Mouse (Mus musculus): ENCODE data around the gene Map4. TPM values are rescaled to one million over a fixed set of nuclear protein-coding genes. Genes with fewer than 3 reads are reported as not detected.
"Not testable (repeated sequence)": the region's sequence is repeated elsewhere in the genome, so short reads cannot be mapped to it uniquely, and the experiment has no call there.

Map4 gene
- total RNA-seq, 2 experiments from 2014 or later: 418 to 437 TPM

GRCm38 (mm10) chr9:110054080-110054421 lies 122.8 kb downstream of the Map4 start:
- intact Hi-C loops (cut with DNase I): no loop called here
- no peak for DNase-seq

DNA sequence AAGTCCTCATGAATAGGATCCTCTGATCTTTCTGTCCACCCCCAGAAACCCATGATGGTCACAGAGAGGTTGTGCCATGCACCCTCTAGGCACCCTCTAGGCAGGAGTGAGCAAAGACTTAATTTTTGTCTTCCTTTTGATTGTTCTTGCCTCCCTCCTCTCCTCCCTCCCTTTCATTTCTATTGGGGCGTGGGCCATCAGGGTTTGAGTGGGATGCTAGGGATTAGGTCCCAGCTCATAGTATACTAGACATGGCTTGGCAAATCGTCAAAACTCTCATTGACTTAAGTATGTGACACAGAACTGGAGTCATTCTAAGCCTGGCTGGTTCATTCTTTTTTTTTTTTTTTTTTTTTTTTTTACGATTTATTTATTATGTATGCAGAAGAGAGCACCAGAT lies 123.5 kb downstream of the Map4 start:
- no peak for DNase-seq
- intact Hi-C loops (cut with DNase I): no loop called here

GRCm38 (mm10) chr9:110057200-110057599 lies 125.9 kb downstream of the Map4 start:
- intact Hi-C loops (cut with DNase I): no loop called here
- DNase-seq: no peak

DNA sequence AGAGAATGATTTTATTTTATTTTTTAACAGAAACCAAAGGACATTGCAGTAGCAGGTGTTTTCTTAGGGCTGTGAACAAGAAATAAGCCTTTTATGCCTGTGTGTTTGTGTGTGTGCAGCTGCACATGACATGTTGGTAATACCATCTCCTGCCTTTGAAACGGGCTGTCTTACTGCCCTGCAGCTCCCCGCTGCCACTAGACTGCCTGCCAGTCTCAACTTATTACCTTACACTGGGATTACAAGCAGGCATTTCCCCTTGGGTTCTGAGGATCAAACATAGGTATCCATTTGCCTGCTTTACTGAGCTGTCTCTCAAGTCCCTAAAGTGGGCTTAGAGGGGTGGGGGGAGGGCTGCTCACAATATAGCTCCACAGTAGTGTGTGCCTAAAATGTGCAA lies 129.5 kb downstream of the Map4 start:
- intact Hi-C loops (cut with DNase I): no loop called here
- DNase-seq: no peak

- intact Hi-C loops (cut with DNase I): no loop called here
- no peak for DNase-seq
Measured at GRCm38 (mm10) chr9:110062405-110062804, 131.1 kb downstream of the Map4 start.

DNA sequence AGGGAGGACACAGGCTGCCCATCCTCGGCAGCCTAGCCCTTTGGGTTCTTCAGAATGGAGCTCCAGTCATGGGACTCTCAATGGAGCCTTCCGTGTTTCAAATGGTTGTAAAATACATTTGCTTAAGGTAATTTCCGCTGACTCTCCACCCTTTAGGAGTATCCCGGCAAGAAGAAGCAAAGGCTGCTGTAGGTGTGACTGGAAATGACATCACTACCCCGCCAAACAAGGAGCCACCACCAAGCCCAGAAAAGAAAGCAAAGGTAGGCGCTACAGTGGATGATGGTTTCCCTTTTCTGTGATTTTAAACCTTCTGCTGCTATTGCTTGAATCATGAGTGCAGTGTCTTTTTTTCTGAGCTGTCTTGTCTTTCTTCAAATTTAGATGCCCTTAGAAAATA lies 131.6 kb downstream of the Map4 start:
- no peak for DNase-seq
- intact Hi-C loops (cut with DNase I): no loop called here

- no peak for DNase-seq
- intact Hi-C loops (cut with DNase I): no loop called here
Measured at GRCm38 (mm10) chr9:110064641-110065040, 133.4 kb downstream of the Map4 start.

DNA sequence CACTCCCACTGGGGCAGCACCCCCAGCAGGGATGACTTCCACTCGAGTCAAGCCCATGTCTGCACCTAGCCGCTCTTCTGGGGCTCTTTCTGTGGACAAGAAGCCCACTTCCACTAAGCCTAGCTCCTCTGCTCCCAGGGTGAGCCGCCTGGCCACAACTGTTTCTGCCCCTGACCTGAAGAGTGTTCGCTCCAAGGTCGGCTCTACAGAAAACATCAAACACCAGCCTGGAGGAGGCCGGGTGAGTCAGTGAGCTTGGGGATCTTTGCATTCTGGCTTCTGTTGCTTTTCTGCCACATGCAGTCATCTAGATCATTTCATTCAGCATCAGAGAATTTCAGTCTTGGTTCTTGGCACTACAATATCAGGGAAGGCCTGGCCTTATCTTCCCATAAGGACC lies 137.5 kb downstream of the Map4 start:
- intact Hi-C loops (cut with DNase I): no loop called here

DNA sequence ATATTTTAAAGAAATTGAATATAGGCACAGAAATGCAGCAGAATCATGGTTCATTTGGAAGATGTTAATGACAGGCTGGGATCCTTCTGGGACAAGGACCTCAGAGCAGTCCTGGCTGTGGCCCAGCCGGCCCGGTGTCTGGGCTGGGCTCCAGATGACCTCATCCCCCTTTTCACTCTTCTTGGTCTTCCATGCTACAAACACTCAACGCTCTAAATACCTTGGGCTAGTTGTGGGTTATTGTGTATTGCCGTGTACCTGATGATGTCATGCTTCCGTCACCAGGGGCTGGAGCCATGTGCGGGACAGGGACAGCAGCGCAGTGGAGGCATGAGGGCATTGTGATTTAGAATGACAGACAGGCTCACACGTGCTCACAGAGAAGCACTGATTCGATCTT lies 139.1 kb downstream of the Map4 start:
- intact Hi-C loops (cut with DNase I): loop anchor here (5.0 kb wide), 1 partner anchor 88 kb away; no protein-coding TSS in a partner anchor
- DNase-seq: peak in 1 of 2 experiments; percentile 59

More for the DNA sequence above, 137.5 kb downstream of the Map4 start:
- DNase-seq: no peak

DNA sequence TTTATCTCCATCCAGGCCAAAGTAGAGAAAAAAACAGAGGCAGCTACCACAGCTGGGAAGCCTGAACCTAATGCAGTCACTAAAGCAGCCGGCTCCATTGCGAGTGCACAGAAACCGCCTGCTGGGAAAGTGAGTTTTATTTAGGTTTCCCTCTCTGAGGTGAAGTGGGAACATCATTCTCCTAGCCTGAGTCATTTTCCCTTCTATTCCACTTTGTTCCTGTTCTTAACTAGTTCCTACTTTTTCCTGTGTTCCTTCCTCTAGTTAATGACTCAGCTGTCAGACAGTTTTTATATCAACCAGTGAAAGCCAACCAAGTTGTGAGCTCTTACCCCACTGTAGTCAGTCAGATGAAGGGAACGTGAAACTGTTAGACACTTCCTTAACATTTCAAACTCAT lies 139.8 kb downstream of the Map4 start:
- no peak for DNase-seq
- intact Hi-C loops (cut with DNase I): loop anchor here (5.0 kb wide), 1 partner anchor 89 kb away; no protein-coding TSS in a partner anchor

- intact Hi-C loops (cut with DNase I): loop anchor here (5.0 kb wide), 1 partner anchor 90 kb away; no protein-coding TSS in a partner anchor
Measured at GRCm38 (mm10) chr9:110071843-110072242, 140.6 kb downstream of the Map4 start.

GRCm38 (mm10) chr9:110076468-110076867 lies 145.2 kb downstream of the Map4 start:
- DNase-seq; intact Hi-C loops (cut with DNase I): not testable (repeated sequence)

More at GRCm38 (mm10) chr9:110071843-110072242, 140.6 kb downstream of the Map4 start:
- DNase-seq: peak; percentile 56 to 64

DNA sequence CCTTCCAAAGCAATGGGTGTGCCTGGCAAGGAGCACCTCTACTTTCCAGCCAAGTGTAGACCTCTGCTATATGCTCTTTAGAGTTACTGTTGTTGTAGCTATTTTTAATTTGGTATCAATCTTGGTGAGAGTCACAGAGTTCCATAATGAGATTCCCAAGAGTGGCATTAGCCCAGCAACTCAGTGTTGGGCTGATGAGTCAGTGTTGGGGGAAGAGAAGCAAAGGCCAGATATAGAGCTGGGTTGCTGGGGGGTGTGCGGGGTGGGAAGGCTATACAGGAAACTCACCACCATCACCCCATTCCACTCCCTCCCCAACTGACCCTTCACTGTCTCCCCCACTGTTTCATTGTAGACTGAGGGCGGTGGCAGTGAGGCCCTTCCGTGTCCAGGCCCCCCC lies 149.8 kb downstream of the Map4 start:
- intact Hi-C loops (cut with DNase I): no loop called here
- no peak for DNase-seq

DNA sequence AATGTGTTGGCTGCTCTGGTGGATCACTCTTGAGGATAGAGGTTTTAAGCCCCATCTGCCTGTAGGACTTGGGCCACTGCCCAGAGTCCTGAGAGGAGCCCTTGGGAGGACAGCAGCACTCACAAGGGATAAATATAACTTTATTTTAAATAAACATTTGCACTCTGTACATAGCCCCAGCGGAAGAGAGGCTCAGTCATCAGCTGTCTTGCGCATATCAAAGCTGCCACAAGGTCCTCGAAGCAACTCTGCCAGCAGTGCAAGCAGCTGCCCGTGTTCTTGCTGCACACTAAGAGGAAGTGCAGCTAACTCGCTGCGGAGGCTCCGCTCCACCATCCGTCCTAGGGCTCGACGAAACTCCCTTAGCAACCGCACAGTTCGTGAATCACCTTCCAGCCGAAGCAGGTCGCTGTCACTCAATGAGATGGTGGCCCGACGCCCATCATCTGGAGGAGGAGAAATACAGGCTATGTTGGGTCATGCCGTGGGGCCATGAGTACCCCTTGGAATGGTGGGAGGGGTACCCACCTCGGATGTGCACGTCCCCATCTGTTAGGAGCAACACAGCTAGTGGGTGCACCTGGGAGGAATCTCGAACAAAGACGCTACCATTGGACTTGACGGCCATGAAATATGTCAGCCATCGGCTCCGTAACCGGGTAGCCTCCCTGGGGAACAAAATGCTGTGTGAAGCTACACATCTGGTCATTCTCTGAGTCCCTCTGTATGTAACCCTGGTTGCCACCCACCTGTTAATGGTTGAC lies 153.1 kb downstream of the Map4 start:
- DNase-seq: peak; percentile 26 to 29
- intact Hi-C loops (cut with DNase I): no loop called here

DNA sequence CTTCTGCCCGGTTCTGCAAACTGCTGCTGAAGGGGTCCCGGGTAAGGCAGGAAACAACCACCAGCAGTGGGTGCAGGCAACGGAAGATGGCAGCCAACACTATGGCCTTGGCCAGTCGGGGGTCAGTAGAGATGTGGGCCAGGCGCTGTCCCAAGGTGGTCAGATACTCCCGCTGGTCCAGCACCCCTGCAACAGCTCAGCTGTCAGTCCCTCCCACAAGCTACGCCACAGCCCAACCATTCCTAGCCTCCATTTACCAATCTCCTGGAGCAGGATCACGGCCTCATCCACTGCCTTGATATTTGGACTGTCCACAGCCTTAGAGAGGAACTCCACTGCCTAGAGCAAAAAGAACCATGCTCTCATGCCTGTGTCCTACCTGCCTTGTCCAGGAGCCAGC lies 154.4 kb downstream of the Map4 start:
- intact Hi-C loops (cut with DNase I): no loop called here
- no peak for DNase-seq

GRCm38 (mm10) chr9:110093303-110093702 lies 162.0 kb downstream of the Map4 start:
- intact Hi-C loops (cut with DNase I): no loop called here
- DNase-seq: no peak

DNA sequence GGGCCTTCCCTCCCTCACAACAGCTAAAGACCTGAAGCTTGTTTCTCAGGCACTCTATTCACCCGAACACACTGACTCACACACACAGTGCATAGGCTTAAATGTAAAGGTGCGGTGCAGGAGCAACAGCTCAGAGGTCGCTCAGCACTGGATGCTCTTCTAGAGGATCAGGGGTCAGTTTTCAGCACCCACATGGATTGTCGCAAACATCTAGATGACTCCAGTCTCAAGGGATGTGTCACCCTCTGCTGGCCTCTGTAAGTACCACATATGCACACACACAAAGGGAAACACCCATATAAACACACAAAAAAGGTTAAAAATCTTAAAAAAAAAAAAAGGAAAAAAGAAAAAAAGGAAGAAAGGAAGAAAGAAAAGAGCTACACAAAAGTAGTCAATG lies 163.5 kb downstream of the Map4 start:
- intact Hi-C loops (cut with DNase I): no loop called here

GRCm38 (mm10) chr9:110097791-110098190 lies 166.5 kb downstream of the Map4 start:
- DNase-seq: no peak
- intact Hi-C loops (cut with DNase I): no loop called here

More for the DNA sequence above, 163.5 kb downstream of the Map4 start:
- DNase-seq: no peak

- intact Hi-C loops (cut with DNase I): loop anchor here (2.0 kb wide), 1 partner anchor 208 kb away; no protein-coding TSS in a partner anchor
Measured at GRCm38 (mm10) chr9:110100627-110101600, 169.7 kb downstream of the Map4 start.

GRCm38 (mm10) chr9:110116353-110116976 lies 185.2 kb downstream of the Map4 start:
- DNase-seq: no peak
- intact Hi-C loops (cut with DNase I): no loop called here

More at GRCm38 (mm10) chr9:110100627-110101600, 169.7 kb downstream of the Map4 start:
- DNase-seq: peak; percentile 79 to 89
